Mouse (Mus musculus): ENCODE measurements around the gene Rpl6.
"Not testable (repeated sequence)": the region's sequence is repeated elsewhere in the genome, so short reads cannot be mapped to it uniquely, and the experiment has no call there.

Gene Rpl6

GRCm38 (mm10) chr5:121198376-121198775 is 5.9 kb upstream of the Rpl6 start:
- no peak for DNase-seq

GRCm38 (mm10) chr5:121201739-121202138 is 2.5 kb upstream of the Rpl6 start:
- peak; percentile 54 to 67 for DNase-seq

GRCm38 (mm10) chr5:121202467-121202866 is 1.8 kb upstream of the Rpl6 start:
- DNase-seq: no peak

GRCm38 (mm10) chr5:121205537-121206130 is 1.4 kb downstream of the Rpl6 start:
- DNase-seq: not testable (repeated sequence)

- no peak for DNase-seq
These were observed 2.3 kb downstream of the Rpl6 start for GRCm38 (mm10) chr5:121206540-121206939.

- no peak for DNase-seq
These were observed 2.7 kb downstream of the Rpl6 start for GRCm38 (mm10) chr5:121206984-121207383.

- no peak for DNase-seq
These were observed 5.7 kb downstream of the Rpl6 start for GRCm38 (mm10) chr5:121209755-121210600.

- DNase-seq: no peak
These were observed 6.3 kb downstream of the Rpl6 start for GRCm38 (mm10) chr5:121210601-121210924.

GRCm38 (mm10) chr5:121212108-121212507 is 7.8 kb downstream of the Rpl6 start:
- DNase-seq: no peak

GRCm38 (mm10) chr5:121214707-121215106 is 10.4 kb downstream of the Rpl6 start:
- no peak for DNase-seq

GRCm38 (mm10) chr5:121215380-121216125 is 11.3 kb downstream of the Rpl6 start:
- peak; percentile 71 to 74 for DNase-seq

GRCm38 (mm10) chr5:121216126-121216446 is 11.8 kb downstream of the Rpl6 start:
- no peak for DNase-seq

GRCm38 (mm10) chr5:121216584-121217312 is 12.5 kb downstream of the Rpl6 start:
- not testable (repeated sequence) for DNase-seq

- no peak for DNase-seq
These were observed 13.0 kb downstream of the Rpl6 start for GRCm38 (mm10) chr5:121217313-121217634.

GRCm38 (mm10) chr5:121219190-121219589 is 14.9 kb downstream of the Rpl6 start:
- peak; percentile 49 to 57 for DNase-seq

GRCm38 (mm10) chr5:121219980-121220731 is 15.9 kb downstream of the Rpl6 start, which contains the start of gene Hectd4:
TSS of gene Hectd4 (plus strand) at chr5:121220219.
- DNase-seq: peak; percentile 100

- peak; percentile 27 to 36 for DNase-seq
These were observed 16.5 kb downstream of the Rpl6 start for GRCm38 (mm10) chr5:121220732-121221301.

- DNase-seq: no peak
These were observed 17.1 kb downstream of the Rpl6 start for GRCm38 (mm10) chr5:121221328-121221850.

GRCm38 (mm10) chr5:121224020-121224419 is 19.7 kb downstream of the Rpl6 start:
- DNase-seq: not testable (repeated sequence)

GRCm38 (mm10) chr5:121224856-121225255 is 20.6 kb downstream of the Rpl6 start:
- no peak for DNase-seq

- DNase-seq: no peak
These were observed 21.6 kb downstream of the Rpl6 start for GRCm38 (mm10) chr5:121225854-121226253.

GRCm38 (mm10) chr5:121226406-121226805 is 22.1 kb downstream of the Rpl6 start:
- DNase-seq: no peak

Measured in B cell, adult 2 months (primary cell).